Comparison of ENCODE assay signal across 8 mouse cellular contexts in genomic region chrX:48519549-48520085, GRCm38 (mm10). TPM values are rescaled to one million over a fixed set of nuclear protein-coding genes. Genes with fewer than 3 reads are reported as not detected.
DNase-seq lines count a peak whose midpoint lies in the region; ATAC-seq lines count a peak whose summit lies in the region.

No protein-coding gene starts in this region.

- no peaks in the 10 kb centered on the region for H3K9me3 ChIP-seq in kidney, embryonic 15.5 days (replicated peaks)
- peaks cover 4% of the 10 kb centered on the region; the same call in 1 of the 2 replicates for H3K9me3 ChIP-seq in hindbrain, embryonic 10.5 days
- no peaks in the 10 kb centered on the region for H3K9me3 ChIP-seq in midbrain, embryonic 10.5 days (replicated peaks)

- H3K27me3 ChIP-seq in kidney, embryonic 15.5 days = no peaks in the 10 kb centered on the region; the same call in 1 of the 2 replicates
- no peaks in the 10 kb centered on the region for H3K27me3 ChIP-seq in hindbrain, embryonic 10.5 days (ENCODE audit: insufficient read depth, poor library complexity, severe bottlenecking)
- H3K27me3 ChIP-seq in midbrain, embryonic 10.5 days (ENCODE audit: low read depth, poor library complexity, severe bottlenecking) = no peaks in the 10 kb centered on the region

- peak; percentile 64; the same call in 1 of the 2 replicates for ATAC-seq in kidney, embryonic 15.5 days (replicated peaks; ENCODE audit: low FRiP score)

- DNase-seq in kidney, adult 18-20 months = no peak
- no peak for DNase-seq in hindbrain, embryonic 10.5 days (ENCODE audit: low spot score)
- DNase-seq in midbrain, embryonic 10.5 days (ENCODE audit: low spot score) = no peak
- DNase-seq in gastrocnemius, postnatal 4 days (ENCODE audit: low spot score in 2 of 2) = no peak
- no peak for DNase-seq in kidney, adult 11 months
- DNase-seq in ovary, adult 18-20 months (ENCODE audit: low spot score) = no peak

- H3K27ac ChIP-seq in kidney, embryonic 15.5 days = no peak overlapping the region
- no peak overlapping the region for H3K27ac ChIP-seq in brown adipose tissue, adult 24 weeks (replicated peaks; ENCODE audit: low read depth, low read length)
- H3K27ac ChIP-seq in hindbrain, embryonic 10.5 days = peak overlapping the region; percentile 86
- H3K27ac ChIP-seq in midbrain, embryonic 10.5 days (replicated peaks) = peak overlapping the region; percentile 84

- H3K36me3 ChIP-seq in kidney, embryonic 15.5 days = no peaks in the 10 kb centered on the region
- no peaks in the 10 kb centered on the region for H3K36me3 ChIP-seq in hindbrain, embryonic 10.5 days
- H3K36me3 ChIP-seq in midbrain, embryonic 10.5 days = no peaks in the 10 kb centered on the region; the same call in 1 of the 2 replicates

- no peaks in the 10 kb centered on the region for H3K4me1 ChIP-seq in kidney, embryonic 15.5 days
- H3K4me1 ChIP-seq in brown adipose tissue, adult 24 weeks (ENCODE audit: control insufficient read depth, insufficient read depth, insufficient read length, low read length) = no peaks in the 10 kb centered on the region
- no peaks in the 10 kb centered on the region; the same call in 1 of the 2 replicates for H3K4me1 ChIP-seq in hindbrain, embryonic 10.5 days (replicated peaks)
- peaks cover 19% of the 10 kb centered on the region; the same call in 1 of the 2 replicates for H3K4me1 ChIP-seq in midbrain, embryonic 10.5 days

- WGBS in kidney, embryonic 15.5 days = 19% methylated on average over 20 of the region's 20 CpGs
- WGBS in hindbrain, embryonic 10.5 days = 16% methylated on average over 20 of the region's 20 CpGs
- WGBS in midbrain, embryonic 10.5 days = 29% methylated on average over 20 of the region's 20 CpGs

- peak overlapping the region; percentile 49 for H3K4me3 ChIP-seq in kidney, embryonic 15.5 days (replicated peaks)
- H3K4me3 ChIP-seq in brown adipose tissue, adult 24 weeks (ENCODE audit: insufficient read depth, low read depth, low read length) = peak overlapping the region; percentile 44
- H3K4me3 ChIP-seq in hindbrain, embryonic 10.5 days = peak overlapping the region; percentile 57
- H3K4me3 ChIP-seq in midbrain, embryonic 10.5 days = peak overlapping the region; percentile 58

- peak overlapping the region; percentile 84 for H3K4me2 ChIP-seq in kidney, embryonic 15.5 days

- H3K9ac ChIP-seq in kidney, embryonic 15.5 days = peak overlapping the region; percentile 29; the same call in 1 of the 2 replicates

RNA-seq across cellular contexts. Expression of gene Rab33a, which starts 0.5 kb away (rescaled TPM):
- polyA plus RNA-seq in kidney, embryonic 15.5 days (2015; fragmentation: Nextera tagmentation; extraction: Ambion mirVana) = 2.3 and 3.6 TPM in 2 replicates
- not detected in 2 replicates for polyA plus RNA-seq in brown adipose tissue, adult 24 weeks (2012; ENCODE audit: insufficient read depth, insufficient read length, missing spikeins)
- polyA plus RNA-seq in hindbrain, embryonic 10.5 days (2016; fragmentation: Nextera tagmentation; extraction: Ambion mirVana) = 10.7 and 28.3 TPM in 2 replicates
- polyA plus RNA-seq in midbrain, embryonic 10.5 days (2016; fragmentation: Nextera tagmentation; extraction: Ambion mirVana) = 11.1 and 19.1 TPM in 2 replicates
- total RNA-seq in gastrocnemius, postnatal 4 days (2021) = 1 to 10 TPM in 1 of 2 experiments, under 1 TPM in 1; 0.56 to 1.8 TPM

RNA-seq across cellular contexts. Expression of gene Aifm1, which starts 6.3 kb away (rescaled TPM):
- 90.7 and 97.2 TPM in 2 replicates for polyA plus RNA-seq in kidney, embryonic 15.5 days (2015; fragmentation: Nextera tagmentation; extraction: Ambion mirVana)
- polyA plus RNA-seq in brown adipose tissue, adult 24 weeks (2012; ENCODE audit: insufficient read depth, insufficient read length, missing spikeins) = 121 and 191 TPM in 2 replicates
- 65.5 and 73.0 TPM in 2 replicates for polyA plus RNA-seq in hindbrain, embryonic 10.5 days (2016; fragmentation: Nextera tagmentation; extraction: Ambion mirVana)
- 72.0 and 73.1 TPM in 2 replicates for polyA plus RNA-seq in midbrain, embryonic 10.5 days (2016; fragmentation: Nextera tagmentation; extraction: Ambion mirVana)
- 10 to 100 TPM; 40.0 to 43.3 TPM for total RNA-seq in gastrocnemius, postnatal 4 days (2021)

RNA-seq across cellular contexts. Expression of gene Elf4, which starts 56.7 kb away (rescaled TPM):
- 5.3 and 6.3 TPM in 2 replicates for polyA plus RNA-seq in kidney, embryonic 15.5 days (2015; fragmentation: Nextera tagmentation; extraction: Ambion mirVana)
- polyA plus RNA-seq in brown adipose tissue, adult 24 weeks (2012; ENCODE audit: insufficient read depth, insufficient read length, missing spikeins) = 1.9 and 2.6 TPM in 2 replicates
- 2.6 and 2.8 TPM in 2 replicates for polyA plus RNA-seq in hindbrain, embryonic 10.5 days (2016; fragmentation: Nextera tagmentation; extraction: Ambion mirVana)
- polyA plus RNA-seq in midbrain, embryonic 10.5 days (2016; fragmentation: Nextera tagmentation; extraction: Ambion mirVana) = 1.8 and 2.0 TPM in 2 replicates
- total RNA-seq in gastrocnemius, postnatal 4 days (2021) = 10 to 100 TPM; 19.2 to 19.5 TPM

Comparison
In these comparisons a context has a peak if more than half of its experiments do, and no peak if none do; other contexts are left out.
1. H3K27ac ChIP-seq: peak in hindbrain, embryonic 10.5 days (single experiment) and midbrain, embryonic 10.5 days (single experiment); none in kidney, embryonic 15.5 days (single experiment) and brown adipose tissue, adult 24 weeks (single experiment).
2. Peak in every context shown above with its lines, with median percentiles within 50 percentile points of each other: H3K4me3 ChIP-seq.